Mouse (Mus musculus): ENCODE results near the gene E130308A19Rik.

E130308A19Rik gene

GRCm38 (mm10) chr4:59625998-59626910 lies at the start of gene E130308A19Rik:
Gene E130308A19Rik (plus strand): TSS chr4:59626211.
- DNase-seq (ENCODE audit: low spot score) = peak; percentile 85

GRCm38 (mm10) chr4:59580495-59581281 lies 45.3 kb upstream of the E130308A19Rik start:
- DNase-seq (ENCODE audit: low spot score) = peak; percentile 47

DNA sequence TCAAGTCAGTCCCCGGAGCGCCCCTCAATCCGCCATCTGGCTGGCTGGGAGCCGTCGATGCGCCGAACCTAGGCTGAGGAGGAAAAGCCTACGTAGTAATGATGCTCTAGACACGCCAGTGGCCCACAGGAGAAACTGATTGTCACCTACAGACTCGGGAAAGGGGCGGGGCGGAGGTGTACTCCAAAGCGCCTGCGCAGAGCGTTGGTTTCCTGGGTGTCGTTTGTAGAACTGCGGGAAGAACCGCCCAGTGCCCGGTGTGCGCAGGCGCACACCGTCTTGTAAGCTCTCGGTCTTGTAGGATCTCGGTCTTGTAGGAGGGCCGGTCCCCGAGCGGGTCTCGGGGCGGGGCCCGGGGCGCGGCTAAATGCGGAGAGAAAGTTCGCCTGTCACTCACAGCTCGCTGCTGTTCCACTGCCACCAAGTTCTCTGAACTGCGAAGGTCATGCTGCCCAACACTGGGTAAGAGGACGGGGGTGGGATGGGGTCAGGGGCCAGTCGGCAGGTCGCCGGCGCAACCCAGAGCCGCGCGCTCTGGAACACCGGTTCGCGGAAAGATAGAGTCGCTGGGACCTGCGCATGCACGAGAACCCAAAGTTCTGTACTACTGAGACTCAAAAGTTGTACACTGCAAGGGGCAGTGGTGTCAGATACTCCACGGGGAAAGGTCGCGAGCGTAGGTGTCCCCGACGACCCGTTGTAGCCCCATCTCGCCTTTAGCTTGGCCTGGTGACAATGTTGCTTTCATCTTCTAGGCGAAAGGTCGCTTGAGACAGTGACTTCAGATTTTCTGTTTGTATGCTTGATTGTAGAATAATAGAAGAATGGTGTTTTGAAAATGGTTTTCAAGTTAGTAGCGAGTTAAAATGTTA lies 44.5 kb upstream of the E130308A19Rik start, which contains the start of gene Hsdl2:
Hsdl2 (plus strand) TSS at position 250 of the 872 bp plus-strand sequence.
- DNase-seq (ENCODE audit: low spot score) = peak; percentile 98

DNA sequence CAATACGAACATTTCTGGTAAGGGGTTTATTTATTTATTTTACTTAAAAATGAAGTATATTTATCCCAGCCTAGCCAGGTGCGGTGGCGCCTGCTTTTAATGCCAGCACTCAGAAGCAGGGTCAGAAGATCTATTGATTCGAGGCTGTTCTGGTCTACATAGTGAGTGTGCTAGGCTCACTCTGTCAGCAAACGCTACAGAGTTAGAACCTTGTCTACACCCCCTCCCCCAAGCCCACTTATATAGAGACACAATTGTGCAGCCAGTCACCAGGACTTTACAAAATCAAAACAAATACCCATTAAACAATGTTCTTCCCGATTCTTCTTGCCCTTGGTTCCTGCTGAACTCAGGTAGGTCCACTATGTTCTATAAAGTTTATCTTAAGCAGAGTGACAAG lies 43.8 kb upstream of the E130308A19Rik start:
- no peak for DNase-seq (ENCODE audit: low spot score)

DNA sequence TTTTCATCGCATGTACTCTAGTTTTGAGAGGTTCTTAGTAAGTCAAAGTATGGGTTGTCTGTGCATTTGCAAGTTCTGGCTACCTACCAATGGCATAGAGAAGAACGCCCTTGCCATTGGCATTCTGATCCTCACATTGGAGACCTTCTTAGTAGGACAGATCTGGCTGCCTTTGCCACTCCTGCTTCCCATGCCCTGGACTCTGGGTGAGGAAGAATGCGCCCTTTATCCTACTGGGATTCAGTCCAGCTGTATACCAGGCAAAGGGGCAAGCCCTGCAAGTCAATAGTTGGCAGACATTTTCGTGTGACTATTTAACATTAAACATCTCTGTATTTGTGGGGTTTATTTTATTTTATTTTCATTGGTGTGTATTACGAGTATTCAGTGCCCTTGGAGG lies 40.9 kb upstream of the E130308A19Rik start:
- DNase-seq (ENCODE audit: low spot score) = no peak

DNA sequence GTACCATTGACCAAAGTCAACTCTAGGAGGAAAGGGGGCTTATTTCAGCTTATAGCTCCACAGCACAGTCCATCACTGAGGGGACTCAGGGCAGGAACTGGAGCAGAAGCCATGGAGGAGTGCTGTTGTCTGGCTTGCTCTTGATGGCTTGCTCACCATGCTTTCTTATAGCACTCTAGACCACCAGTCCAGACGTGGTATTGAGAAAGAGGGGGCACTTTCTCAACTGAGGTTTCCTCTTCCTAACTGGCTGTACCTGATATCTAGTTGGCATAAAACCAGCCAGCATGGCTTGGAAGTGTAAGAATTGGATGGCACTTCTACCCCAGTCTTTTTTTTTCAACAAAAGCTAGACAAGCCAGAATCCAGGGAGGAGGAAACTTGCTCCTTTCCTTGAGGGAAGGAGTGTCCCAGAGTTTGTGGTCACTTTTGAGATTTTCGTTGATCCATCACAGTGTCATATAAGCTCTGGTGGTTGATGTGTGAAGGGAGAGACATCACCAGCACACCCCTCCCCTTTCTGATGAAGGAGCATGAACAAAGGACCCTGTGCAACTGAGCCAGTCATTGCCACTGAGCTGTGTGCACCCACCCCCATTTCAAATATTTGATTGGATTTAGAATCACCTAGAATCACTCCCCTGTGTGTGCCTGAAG lies 38.7 kb upstream of the E130308A19Rik start:
- no peak for DNase-seq (ENCODE audit: low spot score)

DNA sequence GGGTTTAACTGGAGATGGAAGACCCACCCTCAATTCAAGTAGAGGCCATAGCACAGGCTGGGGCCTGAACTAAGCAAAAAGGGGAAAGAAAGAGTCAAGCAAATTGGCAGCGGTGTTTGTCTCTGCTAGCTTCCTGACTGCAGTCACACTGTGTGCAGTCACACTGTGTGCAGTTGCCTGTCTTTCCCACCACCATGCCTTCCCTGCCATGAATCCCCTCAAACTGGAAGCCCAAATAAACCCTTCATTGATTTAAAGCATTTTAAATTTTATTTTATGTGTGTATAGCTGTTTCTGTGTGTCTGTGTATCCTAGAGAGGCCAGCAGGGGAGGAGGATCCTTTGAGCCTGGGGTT lies 38.2 kb upstream of the E130308A19Rik start:
- DNase-seq (ENCODE audit: low spot score) = no peak

- DNase-seq (ENCODE audit: low spot score) = no peak
Measured at GRCm38 (mm10) chr4:59594614-59595013, 31.4 kb upstream of the E130308A19Rik start.

DNA sequence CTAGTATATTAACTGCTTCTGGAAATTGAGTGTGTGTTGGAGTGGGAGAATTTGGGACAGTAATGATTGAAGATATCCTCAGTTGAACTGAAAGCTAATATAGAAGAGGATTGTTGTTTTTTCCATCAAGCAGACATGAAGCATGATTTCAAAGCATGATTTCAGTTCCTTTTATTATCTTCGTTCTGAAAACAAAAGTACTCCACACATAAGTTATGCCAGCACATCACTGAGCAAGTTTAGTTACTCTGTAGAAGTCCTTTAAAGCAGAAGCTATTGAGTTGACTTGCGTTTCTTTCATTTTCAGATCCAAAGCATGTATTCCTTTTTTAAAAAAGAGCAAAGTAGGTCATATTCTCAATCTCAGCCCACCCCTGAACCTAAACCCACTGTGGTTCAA lies 29.5 kb upstream of the E130308A19Rik start:
- no peak for DNase-seq (ENCODE audit: low spot score)

DNA sequence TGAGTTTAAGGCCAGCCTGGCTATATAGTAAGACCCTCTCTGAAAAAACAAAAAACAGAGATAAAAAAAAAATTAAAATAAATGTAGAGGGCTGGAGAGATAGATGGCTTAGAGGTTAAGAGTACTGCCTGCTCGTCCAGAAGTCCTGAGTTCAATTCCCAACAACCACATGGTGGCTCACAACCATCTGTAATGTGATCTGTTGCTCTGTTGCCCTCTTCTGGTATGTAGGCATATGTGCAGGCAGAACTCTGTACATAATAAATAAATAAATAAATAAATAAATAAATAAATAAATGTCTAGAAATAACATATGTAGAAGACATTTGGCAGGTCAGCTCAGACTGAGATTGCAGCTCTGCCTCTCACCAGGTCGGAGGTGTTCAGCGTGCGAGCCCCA lies 23.3 kb upstream of the E130308A19Rik start:
- DNase-seq (ENCODE audit: low spot score) = no peak

DNA sequence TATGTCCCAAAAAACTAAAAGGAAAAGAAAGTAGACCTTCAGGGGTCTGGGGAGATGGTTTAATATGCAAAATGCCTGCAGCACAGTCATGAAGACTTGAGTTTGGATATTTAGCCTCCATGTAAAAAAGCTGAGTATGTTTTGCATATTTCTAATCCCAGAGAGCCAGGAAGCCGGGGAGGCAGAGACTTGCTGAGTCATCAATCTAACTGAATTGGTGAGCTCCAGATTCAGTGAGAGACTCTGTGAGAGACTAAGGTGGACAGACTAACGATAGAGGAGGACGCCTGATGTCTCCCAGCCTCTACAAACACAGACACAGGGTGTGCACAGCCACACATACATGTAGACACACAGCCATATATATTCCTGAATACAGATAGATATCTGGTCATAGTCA lies 21.1 kb upstream of the E130308A19Rik start:
- no peak for DNase-seq (ENCODE audit: low spot score)

GRCm38 (mm10) chr4:59605501-59605900 lies 20.5 kb upstream of the E130308A19Rik start:
- DNase-seq (ENCODE audit: low spot score) = no peak

GRCm38 (mm10) chr4:59610411-59610810 lies 15.6 kb upstream of the E130308A19Rik start:
- no peak for DNase-seq (ENCODE audit: low spot score)

GRCm38 (mm10) chr4:59614986-59615385 lies 11.0 kb upstream of the E130308A19Rik start:
- peak; percentile 26 for DNase-seq (ENCODE audit: low spot score)

GRCm38 (mm10) chr4:59619611-59620245 lies 6.3 kb upstream of the E130308A19Rik start:
- DNase-seq (ENCODE audit: low spot score) = no peak

GRCm38 (mm10) chr4:59625676-59625997 lies 374 bp upstream of the E130308A19Rik start:
- DNase-seq (ENCODE audit: low spot score) = no peak

- no peak for DNase-seq (ENCODE audit: low spot score)
Measured at GRCm38 (mm10) chr4:59628255-59628654, 2.2 kb downstream of the E130308A19Rik start.

- DNase-seq (ENCODE audit: low spot score) = no peak
Measured at GRCm38 (mm10) chr4:59629076-59629874, 3.3 kb downstream of the E130308A19Rik start.

DNA sequence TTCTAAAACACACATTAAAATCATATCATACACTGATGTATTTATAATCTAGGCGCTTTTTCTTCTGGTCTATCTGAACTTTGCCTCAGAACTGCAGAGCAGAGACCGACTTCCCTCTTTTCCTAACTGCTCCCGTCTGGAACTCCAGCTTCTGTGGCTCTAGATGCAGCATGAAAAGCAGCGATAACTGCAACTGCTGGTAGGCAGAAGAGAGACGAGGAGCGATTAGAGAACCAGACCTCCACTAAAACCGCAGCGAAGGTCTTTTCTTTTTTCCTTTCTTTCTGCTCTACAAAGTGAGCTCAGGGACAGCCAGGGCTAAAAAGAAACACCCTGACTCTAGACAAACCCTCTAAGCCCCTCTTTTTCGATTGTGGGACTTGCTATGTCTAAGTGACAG lies 4.1 kb downstream of the E130308A19Rik start:
- no peak for DNase-seq (ENCODE audit: low spot score)

DNA sequence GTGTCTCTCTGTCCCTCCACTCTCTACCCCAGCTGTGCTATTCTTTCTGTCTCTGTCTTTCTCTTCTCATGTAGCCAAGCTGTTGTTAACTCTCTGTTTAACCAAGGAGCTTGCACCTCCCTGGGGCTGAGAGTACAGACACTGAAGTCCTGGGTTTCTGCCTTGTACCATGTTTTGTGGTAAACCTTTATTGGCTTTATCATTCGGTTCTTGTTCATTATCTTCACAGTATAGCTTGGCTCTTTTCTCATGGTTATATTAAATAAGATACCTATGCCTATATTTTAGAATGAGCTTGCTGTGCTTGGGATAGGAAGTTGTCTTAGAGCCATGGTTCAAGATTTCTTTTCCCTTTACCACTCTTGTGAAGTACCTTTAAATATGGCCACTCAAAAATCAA lies 8.5 kb downstream of the E130308A19Rik start:
- DNase-seq (ENCODE audit: low spot score) = no peak
